Mouse (Mus musculus) heart, embryonic 13.5 days (tissue): Measurements from ENCODE around the gene Atpif1. TPM values are rescaled to one million over a fixed set of nuclear protein-coding genes. Genes with fewer than 3 reads are reported as not detected.

Experiments
- ATAC-seq: fragments of 200-750 bp; cut with Nextera tagmentation; 2 replicates; pipeline ENCODE4 v1.8.0; 2017; ENCODE audit warnings: moderate TSS enrichment; ENCODE audit not compliant: insufficient number of reproducible peaks, low FRiP score, low TSS enrichment; ENCODE audit errors: extremely low read depth
- H3K27ac ChIP-seq: fragments of 300-500 bp; sonication (generic); replicated peaks from 2 replicates; pipeline ENCODE4 v1.5.1; 2015; ENCODE audit warnings: moderate library complexity, mild to moderate bottlenecking, inconsistent platforms
- H3K27me3 ChIP-seq: fragments of 300-500 bp; sonication (generic); replicated peaks from 2 replicates; pipeline ENCODE4 v1.6.1; 2015; ENCODE audit warnings: mild to moderate bottlenecking, inconsistent platforms
- H3K36me3 ChIP-seq: fragments of 300-500 bp; sonication (generic); 2 replicates; pipeline ENCODE4 v1.6.1; 2015; ENCODE audit warnings: mild to moderate bottlenecking, inconsistent platforms
- H3K4me1 ChIP-seq: fragments of 300-500 bp; sonication (generic); 2 replicates; pipeline ENCODE4 v1.6.1; 2015; ENCODE audit warnings: inconsistent platforms
- H3K4me2 ChIP-seq: fragments of 300-500 bp; sonication (generic); 2 replicates; pipeline ENCODE4 v1.6.1; 2015; ENCODE audit warnings: inconsistent platforms, mild to moderate bottlenecking, moderate library complexity
- H3K4me3 ChIP-seq: fragments of 300-500 bp; sonication (generic); 2 replicates; pipeline ENCODE4 v1.5.1; 2015; ENCODE audit warnings: moderate library complexity, mild to moderate bottlenecking, inconsistent platforms
- H3K9ac ChIP-seq: fragments of 300-500 bp; sonication (generic); 2 replicates; pipeline ENCODE4 v1.6.1; 2015; ENCODE audit warnings: inconsistent platforms, mild to moderate bottlenecking, moderate library complexity
- H3K9me3 ChIP-seq: fragments of 300-500 bp; sonication (generic); 2 replicates; pipeline ENCODE4 v1.6.1; 2016; ENCODE audit warnings: inconsistent platforms
- WGBS: fragments of 180-500 bp; shearing (Covaris S2); methylation state at CpG from one replicate; pipeline ENCODE4 v1.1.7; 2015; ENCODE audit warnings: mixed read lengths; 5-methylcytosine and 5-hydroxymethylcytosine counted together
- polyA plus RNA-seq: library from polyadenylated mRNA; unstranded; fragments of >200 nt; fragmentation: Nextera tagmentation; extraction: Ambion mirVana; gene quantifications from 2 replicates; pipeline ENCODE4 v1.2.1, GENCODE M21; 2015

The Atpif1 gene
- polyA plus RNA-seq, 1 experiment from 2014 or later: 1,230 TPM

DNA sequence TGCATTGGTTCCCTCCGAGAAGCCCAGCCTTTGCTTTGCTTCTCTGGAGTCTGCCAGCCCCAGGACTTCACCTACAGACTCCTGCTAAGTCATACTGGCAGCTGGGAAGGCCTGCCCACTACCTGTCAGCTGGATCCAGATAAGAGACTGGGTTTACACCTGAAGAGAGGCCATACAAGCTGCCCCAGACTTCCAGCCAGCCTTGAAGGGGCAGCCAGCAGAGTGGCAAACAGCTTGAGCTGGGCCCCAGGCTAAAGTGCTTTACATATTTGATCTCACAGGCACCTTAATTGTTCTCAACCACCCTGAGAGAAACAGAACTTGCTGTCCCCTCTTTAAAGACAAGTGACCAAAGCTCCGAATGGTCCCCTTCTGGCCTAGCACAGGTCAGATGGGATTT lies 26.2 kb downstream of the Atpif1 start:
- Histone ChIP-seq H3K9me3 (no peaks in the 10 kb centered on the region), H3K27ac (peak overlapping the region; percentile 17; the same call in 1 of the 2 replicates), H3K27me3 (no peaks in the 10 kb centered on the region), H3K36me3 (no peaks in the 10 kb centered on the region), H3K4me3 (no peak overlapping the region), H3K9ac (peak overlapping the region; percentile 60), H3K4me1 (peaks cover 34% of the 10 kb centered on the region), H3K4me2 (peak overlapping the region; percentile 14; the same call in 1 of the 2 replicates)
- 40% methylated on average over 2 of the region's 2 CpGs for WGBS
- ATAC-seq: no peak

DNA sequence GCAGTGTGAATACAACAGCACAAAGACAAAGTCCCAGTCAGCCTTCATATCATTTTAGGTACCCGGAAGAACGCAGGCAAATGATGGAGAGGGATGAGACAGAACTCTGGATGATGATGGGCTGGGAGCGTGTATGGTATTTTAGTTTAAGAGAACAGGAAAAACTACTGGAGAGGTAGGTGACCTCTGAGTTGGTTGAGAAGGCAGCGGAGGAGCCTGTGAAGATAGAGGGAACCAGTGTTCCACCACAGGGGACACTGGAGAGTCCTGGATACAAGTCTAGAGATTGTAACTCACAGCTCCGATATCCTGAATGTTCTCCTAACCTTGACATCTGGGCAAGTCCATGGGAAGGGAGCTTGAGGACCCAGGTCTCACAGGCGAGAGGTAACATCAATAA lies 27.2 kb downstream of the Atpif1 start:
- Histone ChIP-seq H3K27me3 (no peaks in the 10 kb centered on the region), H3K4me1 (peaks cover 34% of the 10 kb centered on the region), H3K27ac (no peak overlapping the region), H3K4me3 (no peak overlapping the region), H3K9me3 (no peaks in the 10 kb centered on the region), H3K9ac (no peak overlapping the region), H3K36me3 (no peaks in the 10 kb centered on the region), H3K4me2 (no peak overlapping the region)
- ATAC-seq: no peak
- 86% methylated on average over 6 of the region's 6 CpGs for WGBS

GRCm38 (mm10) chr4:132505800-132506199 lies 27.7 kb downstream of the Atpif1 start:
- Histone ChIP-seq H3K27me3 (no peaks in the 10 kb centered on the region), H3K4me2 (no peak overlapping the region), H3K27ac (no peak overlapping the region), H3K9ac (no peak overlapping the region), H3K9me3 (no peaks in the 10 kb centered on the region), H3K4me1 (peaks cover 33% of the 10 kb centered on the region), H3K36me3 (0 out of 2 replicates have a peak, but pooled peaks cover 3% of the 10 kb centered on the region), H3K4me3 (no peak overlapping the region)
- no peak for ATAC-seq
- WGBS: 58% methylated on average over 10 of the region's 10 CpGs

- Histone ChIP-seq H3K9ac (no peak overlapping the region), H3K4me1 (peaks cover 30% of the 10 kb centered on the region), H3K27ac (no peak overlapping the region), H3K36me3 (0 out of 2 replicates have a peak, but pooled peaks cover 6% of the 10 kb centered on the region), H3K27me3 (no peaks in the 10 kb centered on the region), H3K4me2 (no peak overlapping the region), H3K9me3 (no peaks in the 10 kb centered on the region), H3K4me3 (no peak overlapping the region)
- WGBS: 55% methylated on average over 6 of the region's 6 CpGs
- no peak for ATAC-seq
These were observed 28.3 kb downstream of the Atpif1 start for GRCm38 (mm10) chr4:132505034-132505738.

GRCm38 (mm10) chr4:132503344-132503743 lies 30.1 kb downstream of the Atpif1 start:
- ATAC-seq: no peak
- no peak overlapping the region for H3K4me2 ChIP-seq
- H3K4me1 ChIP-seq: peaks cover 20% of the 10 kb centered on the region
- peaks cover 20% of the 10 kb centered on the region for H3K36me3 ChIP-seq
- H3K9ac ChIP-seq: no peak overlapping the region
- 73% methylated on average over 11 of the region's 11 CpGs for WGBS
- no peaks in the 10 kb centered on the region for H3K9me3 ChIP-seq
- no peak overlapping the region for H3K27ac ChIP-seq
- H3K27me3 ChIP-seq: no peaks in the 10 kb centered on the region
- H3K4me3 ChIP-seq: no peak overlapping the region

DNA sequence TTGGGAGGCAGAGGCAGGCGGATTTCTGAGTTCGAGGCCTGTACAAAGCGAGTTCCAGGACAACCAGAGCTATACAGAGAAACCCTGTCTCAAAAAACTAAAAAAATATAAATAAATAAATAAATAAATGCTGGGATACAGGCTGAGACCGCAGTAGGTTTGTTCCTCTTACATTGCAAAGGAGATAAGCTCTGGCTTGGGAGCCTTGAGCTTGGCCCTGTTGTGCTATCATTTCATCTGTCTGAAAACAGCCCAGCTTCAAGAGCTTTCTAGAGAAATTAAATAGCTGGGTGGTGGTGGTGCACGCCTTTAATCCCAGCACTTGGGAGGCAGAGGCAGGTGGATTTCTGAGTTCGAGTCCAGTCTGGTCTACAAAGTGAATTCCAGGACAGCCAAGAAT lies 31.8 kb downstream of the Atpif1 start:
- no peak overlapping the region for H3K4me3 ChIP-seq
- H3K27ac ChIP-seq: no peak overlapping the region
- no peak overlapping the region for H3K4me2 ChIP-seq
- no peaks in the 10 kb centered on the region for H3K9me3 ChIP-seq
- H3K36me3 ChIP-seq: peaks cover 37% of the 10 kb centered on the region
- H3K9ac ChIP-seq: no peak overlapping the region
- peaks cover 9% of the 10 kb centered on the region for H3K4me1 ChIP-seq
- H3K27me3 ChIP-seq: no peaks in the 10 kb centered on the region
- WGBS: 95% methylated on average over 6 of the region's 6 CpGs
- ATAC-seq: no peak

GRCm38 (mm10) chr4:132494271-132494918 lies 39.1 kb downstream of the Atpif1 start:
- H3K4me3 ChIP-seq: no peak overlapping the region
- H3K36me3 ChIP-seq: peaks cover 69% of the 10 kb centered on the region
- no peak overlapping the region for H3K9ac ChIP-seq
- H3K4me1 ChIP-seq: peaks cover 13% of the 10 kb centered on the region
- no peaks in the 10 kb centered on the region for H3K9me3 ChIP-seq
- no peaks in the 10 kb centered on the region for H3K27me3 ChIP-seq
- H3K4me2 ChIP-seq: no peak overlapping the region
- no peak overlapping the region for H3K27ac ChIP-seq
- WGBS: 82% methylated on average over 20 of the region's 20 CpGs
- ATAC-seq: no peak

DNA sequence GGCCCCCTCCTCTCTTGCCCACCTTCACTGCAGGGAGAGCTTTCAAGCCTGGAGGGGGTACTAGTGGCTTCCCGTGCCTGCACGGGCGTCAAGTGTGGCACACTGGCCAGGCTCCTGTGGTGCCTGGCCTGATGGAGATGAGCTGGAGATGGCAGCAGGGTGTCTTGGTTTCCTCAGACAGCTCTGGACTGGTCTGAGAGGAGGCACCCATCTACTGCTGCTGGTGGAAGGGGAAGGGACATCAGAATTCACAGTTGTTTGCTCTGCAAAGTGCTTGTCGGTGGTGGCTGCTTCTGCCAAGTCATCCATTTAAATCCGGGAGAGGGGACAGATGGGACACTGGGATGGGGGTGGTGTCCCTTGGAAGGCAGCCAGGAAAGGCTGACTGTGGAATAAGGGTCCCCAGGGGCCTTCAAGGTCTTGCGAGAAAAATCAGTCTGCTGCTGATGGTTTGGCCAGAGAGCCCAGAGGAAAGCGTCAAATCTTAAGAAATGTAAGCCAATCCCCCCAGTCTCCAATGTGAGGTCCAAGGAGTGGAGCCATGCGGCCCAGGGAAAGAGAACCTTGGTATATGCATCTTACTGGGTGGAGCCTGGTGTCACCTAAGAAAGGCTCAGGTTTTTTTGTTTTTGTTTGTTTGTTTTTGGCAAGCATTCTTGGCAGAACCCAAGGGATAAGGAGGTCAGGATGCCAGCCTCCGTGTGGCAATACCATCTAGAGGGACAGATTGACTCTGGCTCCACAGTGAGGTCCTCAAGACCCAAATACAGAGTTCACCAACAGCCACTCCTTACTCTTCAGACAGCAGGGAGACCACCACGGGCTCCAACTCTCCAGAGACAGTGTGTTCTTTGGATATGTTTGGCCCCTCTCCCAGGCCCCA lies 41.0 kb downstream of the Atpif1 start:
- H3K9me3 ChIP-seq: no peaks in the 10 kb centered on the region
- H3K27ac ChIP-seq: no peak overlapping the region
- H3K4me2 ChIP-seq: no peak overlapping the region
- H3K4me1 ChIP-seq: peaks cover 13% of the 10 kb centered on the region
- H3K27me3 ChIP-seq: no peaks in the 10 kb centered on the region
- no peak overlapping the region for H3K4me3 ChIP-seq
- 54% methylated on average over 10 of the region's 10 CpGs for WGBS
- peaks cover 50% of the 10 kb centered on the region for H3K36me3 ChIP-seq
- 0 out of 2 replicates have a peak overlapping the region, but pooled peaks have one; percentile 19 for H3K9ac ChIP-seq
- no peak for ATAC-seq

DNA sequence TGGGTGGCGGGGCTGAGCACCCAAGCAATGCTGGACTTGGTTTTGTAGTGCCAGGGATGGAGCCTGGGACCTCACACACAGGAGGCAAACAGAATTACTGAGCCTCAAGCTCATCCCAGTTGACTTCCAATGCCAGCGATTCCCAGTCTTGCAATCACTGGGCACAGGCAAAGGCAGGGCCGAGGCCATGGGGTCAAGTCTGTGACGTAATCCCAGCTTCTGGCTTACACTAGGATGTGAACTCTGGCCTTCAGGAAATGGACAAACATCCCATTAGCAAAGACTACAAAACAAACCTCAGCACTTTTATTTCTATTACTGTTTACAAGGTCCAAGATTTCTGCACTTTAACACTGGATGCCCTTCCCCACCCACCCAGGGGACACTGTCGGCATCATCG lies 41.7 kb downstream of the Atpif1 start:
- 63% methylated on average over 6 of the region's 6 CpGs for WGBS

DNA sequence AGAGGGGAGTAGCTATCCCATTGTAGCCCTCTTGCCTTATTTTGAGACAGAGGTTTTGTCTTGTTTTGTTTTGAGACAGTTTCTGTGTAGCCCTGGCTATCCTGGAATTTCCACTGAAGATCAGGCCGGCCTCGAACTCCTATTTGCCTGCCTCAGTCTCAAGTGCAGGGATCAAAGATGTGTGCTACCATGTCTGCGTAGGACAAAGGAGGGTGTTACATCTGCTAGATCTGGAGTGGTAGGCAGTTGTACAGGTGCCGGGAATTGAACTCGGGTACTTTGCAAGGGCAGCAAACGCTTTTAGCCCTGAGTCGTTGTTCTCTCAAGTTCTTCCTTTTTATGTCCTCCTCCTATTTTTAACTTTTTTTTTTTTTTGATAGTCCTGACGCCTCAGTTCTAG lies 42.4 kb downstream of the Atpif1 start:
- H3K4me1 ChIP-seq: peaks cover 13% of the 10 kb centered on the region
- no peaks in the 10 kb centered on the region for H3K9me3 ChIP-seq
- H3K4me2 ChIP-seq: no peak overlapping the region
- no peak overlapping the region for H3K9ac ChIP-seq
- no peak overlapping the region for H3K4me3 ChIP-seq
- peaks cover 37% of the 10 kb centered on the region for H3K36me3 ChIP-seq
- WGBS: 87% methylated on average over 8 of the region's 8 CpGs
- no peak for ATAC-seq
- H3K27ac ChIP-seq: no peak overlapping the region
- H3K27me3 ChIP-seq: no peaks in the 10 kb centered on the region

More for the DNA sequence above, 41.7 kb downstream of the Atpif1 start:
- H3K4me3 ChIP-seq: no peak overlapping the region
- no peak overlapping the region for H3K27ac ChIP-seq
- H3K4me2 ChIP-seq: no peak overlapping the region
- peaks cover 13% of the 10 kb centered on the region for H3K4me1 ChIP-seq
- peaks cover 43% of the 10 kb centered on the region for H3K36me3 ChIP-seq
- no peak overlapping the region for H3K9ac ChIP-seq
- H3K27me3 ChIP-seq: no peaks in the 10 kb centered on the region
- ATAC-seq: no peak
- H3K9me3 ChIP-seq: no peaks in the 10 kb centered on the region

GRCm38 (mm10) chr4:132490273-132491010 lies 43.0 kb downstream of the Atpif1 start:
- H3K27me3 ChIP-seq: no peaks in the 10 kb centered on the region
- peaks cover 31% of the 10 kb centered on the region for H3K36me3 ChIP-seq
- H3K9me3 ChIP-seq: no peaks in the 10 kb centered on the region
- no peak overlapping the region for H3K4me2 ChIP-seq
- H3K4me3 ChIP-seq: no peak overlapping the region
- no peak overlapping the region for H3K27ac ChIP-seq
- no peak overlapping the region for H3K9ac ChIP-seq
- WGBS: 89% methylated on average over 15 of the region's 15 CpGs
- no peak for ATAC-seq
- H3K4me1 ChIP-seq: peaks cover 13% of the 10 kb centered on the region
